Mouse (Mus musculus) C2C12 (cell line): ENCODE data around the gene Olfr1286. TPM values are rescaled to one million over a fixed set of nuclear protein-coding genes. Genes with fewer than 3 reads are reported as not detected.

Source experiments
- H3K27me3 ChIP-seq: one replicate; pipeline ENCODE4 v1.6.1; 2011; ENCODE audit not compliant: control insufficient read depth, insufficient read depth, insufficient read length
- H3K36me3 ChIP-seq: one replicate; pipeline ENCODE4 v1.6.1; 2011; ENCODE audit not compliant: control insufficient read depth, insufficient read depth
- H3K4me3 ChIP-seq: one replicate; pipeline ENCODE4 v1.5.1; 2011; ENCODE audit warnings: mild to moderate bottlenecking, control low read depth; ENCODE audit not compliant: poor library complexity, insufficient read depth, severe bottlenecking
- H3K79me2 ChIP-seq: one replicate; pipeline ENCODE4 v1.6.1; 2011; ENCODE audit not compliant: control insufficient read depth, insufficient read depth
- H3K79me3 ChIP-seq: one replicate; pipeline ENCODE4 v1.6.1; 2011; ENCODE audit warnings: low read depth, control low read depth
- H3ac ChIP-seq: one replicate; pipeline ENCODE3; 2011; ENCODE audit warnings: low read depth; ENCODE audit not compliant: control insufficient read depth, insufficient read length
- CEBPB ChIP-seq: IDR thresholded peaks from one replicate; pipeline ENCODE4 v1.6.1; 2011; ENCODE audit warnings: low read depth, mild to moderate bottlenecking, control low read depth, moderate library complexity
- CTCF ChIP-seq: IDR thresholded peaks from one replicate; pipeline ENCODE4 v1.5.1; 2011; ENCODE audit not compliant: control insufficient read depth, insufficient read depth, insufficient read length
- FOSL1 ChIP-seq: IDR thresholded peaks from one replicate; pipeline ENCODE4 v1.8.0; 2011; ENCODE audit warnings: mild to moderate bottlenecking, low read length; ENCODE audit not compliant: poor library complexity, insufficient read depth, severe bottlenecking
- MAX ChIP-seq: IDR thresholded peaks from one replicate; pipeline ENCODE4 v1.6.1; 2011; ENCODE audit warnings: mild to moderate bottlenecking, control low read depth
- MYOD1 ChIP-seq: IDR thresholded peaks from one replicate; pipeline ENCODE4 v1.6.1; 2011; ENCODE audit warnings: low read depth; ENCODE audit not compliant: control insufficient read depth, insufficient read length
- MYOG ChIP-seq: IDR thresholded peaks from one replicate; pipeline ENCODE4 v1.6.1; 2011; ENCODE audit not compliant: control insufficient read depth, insufficient read length; ENCODE audit errors: extremely low read depth
- USF1 ChIP-seq: IDR thresholded peaks from one replicate; pipeline ENCODE4 v1.6.1; 2011; ENCODE audit warnings: low read depth, mild to moderate bottlenecking, control low read depth, moderate library complexity
- long read RNA-seq, 2 experiments: library from polyadenylated mRNA; unstranded; transcript quantifications; one replicate each; pipeline ENCODE4 v2.0.0; 2019 to 2020
- polyA plus RNA-seq: library from polyadenylated mRNA; unstranded; fragments of >200 nt; fragmentation: generic; extraction: Trizol; gene quantifications from one replicate; pipeline ENCODE4 v1.2.1, GENCODE M21; 2012; ENCODE audit warnings: missing spikeins

Gene Olfr1286
- polyA plus RNA-seq = not detected
- long read RNA-seq, experiment 1 = 0 reads
- long read RNA-seq, experiment 2 = 0 reads

DNA sequence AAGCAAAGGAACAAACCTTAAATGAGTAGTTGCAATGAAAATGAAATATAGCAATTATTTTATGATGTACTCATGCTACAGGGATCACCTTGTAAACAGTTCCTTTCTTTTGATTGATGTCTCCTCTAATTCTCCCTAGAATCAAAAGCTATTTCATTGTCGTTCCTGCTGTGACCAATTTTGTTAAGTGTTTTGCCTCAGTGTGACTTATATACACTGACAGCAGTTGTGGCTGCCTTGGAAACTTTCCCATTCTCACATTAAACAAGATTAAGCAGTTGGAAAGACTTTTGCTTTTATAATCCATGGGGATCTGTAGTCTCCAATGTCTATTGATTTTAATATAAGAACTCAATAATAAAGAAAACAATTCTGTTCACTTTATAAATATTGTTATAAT, at the start of gene Olfr1286:
Gene Olfr1286, minus strand, starts transcription at position 185 of the 400 bp plus-strand sequence.
- no peak for TF ChIP-seq FOSL1
- no peak for TF ChIP-seq CTCF
- Histone ChIP-seq H3K36me3 (no peaks in the 10 kb centered on the region), H3ac (no peak within 1 kb of the TSS), H3K4me3 (no peak within 1 kb of the TSS), H3K79me3 (no peaks in the 10 kb centered on the region), H3K79me2 (no peaks in the 10 kb centered on the region), H3K27me3 (no peaks in the 10 kb centered on the region)

DNA sequence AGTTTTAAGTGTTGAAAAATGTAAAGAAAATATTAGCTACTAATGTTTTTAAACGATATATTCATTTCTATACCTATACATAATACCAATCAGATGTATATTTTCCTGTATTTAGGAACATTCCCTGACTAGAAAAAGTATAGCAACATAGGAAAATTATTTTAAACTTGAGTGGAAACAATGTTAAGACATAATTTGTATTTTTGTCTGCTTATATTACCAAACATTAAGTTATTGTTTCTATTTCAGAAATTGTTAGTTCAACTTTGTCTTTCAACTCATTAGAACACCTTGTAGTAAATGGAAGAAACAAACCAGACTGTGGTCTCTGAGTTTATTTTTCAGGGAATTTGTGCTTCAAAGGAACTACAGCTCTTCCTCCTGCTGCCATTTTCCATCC, 25.9 kb upstream of the Olfr1286 start, which contains the start of gene Olfr1287:
Gene Olfr1287, plus strand, starts transcription at position 301 of the 400 bp plus-strand sequence.
- no peaks in the 10 kb centered on the region for H3K27me3 ChIP-seq
- H3K4me3 ChIP-seq = no peak within 1 kb of the TSS
- no peaks in the 10 kb centered on the region for H3K79me3 ChIP-seq
- TF ChIP-seq MYOD1 = no peak
- no peaks in the 10 kb centered on the region for H3K79me2 ChIP-seq
- H3K36me3 ChIP-seq = no peaks in the 10 kb centered on the region
- H3ac ChIP-seq = no peak within 1 kb of the TSS

DNA sequence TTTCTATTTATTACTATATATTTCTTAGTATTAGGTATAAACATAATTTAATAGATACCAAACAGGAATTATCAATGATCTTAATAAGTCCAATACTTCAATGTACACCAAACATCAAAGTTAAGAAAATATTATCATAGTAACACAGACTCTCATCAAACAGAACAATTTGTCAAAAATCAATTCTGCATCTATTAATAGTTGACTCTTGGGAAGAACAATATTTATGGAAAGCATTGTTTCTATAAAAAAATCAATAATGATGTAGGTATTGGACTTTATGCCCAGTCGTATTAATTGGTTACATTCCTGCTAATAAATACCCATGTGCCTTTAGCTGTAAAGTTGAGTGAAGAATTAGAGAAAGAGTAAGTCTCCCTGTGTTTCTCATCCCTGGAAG, 47.7 kb downstream of the Olfr1286 start, which contains the start of gene Olfr1284:
Gene Olfr1284, plus strand, starts transcription at position 301 of the 400 bp plus-strand sequence.
- Histone ChIP-seq H3K36me3 (no peaks in the 10 kb centered on the region), H3K27me3 (no peaks in the 10 kb centered on the region), H3K79me3 (no peaks in the 10 kb centered on the region), H3K4me3 (no peak within 1 kb of the TSS), H3K79me2 (no peaks in the 10 kb centered on the region), H3ac (no peak within 1 kb of the TSS)
- no peak for TF ChIP-seq CEBPB
- TF ChIP-seq MAX = no peak
- no peak for TF ChIP-seq USF1
- TF ChIP-seq MYOG = no peak
- no peak for TF ChIP-seq CTCF
- no peak for TF ChIP-seq FOSL1
- no peak for TF ChIP-seq MYOD1

Other genes with a start within 250 kb of the Olfr1286 start
- not detected for gene 4930430A15Rik, start 193.5 kb downstream of the Olfr1286 start, polyA plus RNA-seq
- not detected for gene Olfr1275, start 187.8 kb downstream of the Olfr1286 start, polyA plus RNA-seq
- not detected for gene Olfr1276, start 168.6 kb downstream of the Olfr1286 start, polyA plus RNA-seq
- gene Olfr1277, start 149.0 kb downstream of the Olfr1286 start, polyA plus RNA-seq = not detected
- gene Olfr1278, start 133.0 kb downstream of the Olfr1286 start, polyA plus RNA-seq = not detected
- not detected for gene Olfr1279, start 122.5 kb downstream of the Olfr1286 start, polyA plus RNA-seq
- not detected for gene Olfr1280, start 109.1 kb downstream of the Olfr1286 start, polyA plus RNA-seq
- gene Olfr1281, start 96.6 kb downstream of the Olfr1286 start, polyA plus RNA-seq = not detected
- not detected for gene Olfr1282, start 87.0 kb downstream of the Olfr1286 start, polyA plus RNA-seq
- not detected for gene Olfr1283, start 56.3 kb downstream of the Olfr1286 start, polyA plus RNA-seq
- gene Olfr1284, start 47.6 kb downstream of the Olfr1286 start, polyA plus RNA-seq = not detected
- gene Olfr1287, start 26.0 kb upstream of the Olfr1286 start, polyA plus RNA-seq = not detected
- gene Olfr1288, start 51.0 kb upstream of the Olfr1286 start, polyA plus RNA-seq = not detected
- gene Olfr1289, start 57.7 kb upstream of the Olfr1286 start, polyA plus RNA-seq = not detected
- gene Olfr1290, start 70.7 kb upstream of the Olfr1286 start, polyA plus RNA-seq = not detected
- not detected for gene Olfr1291-ps1, start 74.1 kb upstream of the Olfr1286 start, polyA plus RNA-seq
- not detected for gene Olfr1293-ps, start 102.1 kb upstream of the Olfr1286 start, polyA plus RNA-seq
- not detected for gene Olfr1294, start 117.2 kb upstream of the Olfr1286 start, polyA plus RNA-seq
- not detected for gene Olfr1295, start 146.6 kb upstream of the Olfr1286 start, polyA plus RNA-seq
- gene Olfr1297, start 203.4 kb upstream of the Olfr1286 start, polyA plus RNA-seq = not detected
- gene Olfr1298, start 226.1 kb upstream of the Olfr1286 start, polyA plus RNA-seq = not detected
- gene Olfr1299, start 238.3 kb upstream of the Olfr1286 start, polyA plus RNA-seq = not detected